In the genomic region with DNA sequence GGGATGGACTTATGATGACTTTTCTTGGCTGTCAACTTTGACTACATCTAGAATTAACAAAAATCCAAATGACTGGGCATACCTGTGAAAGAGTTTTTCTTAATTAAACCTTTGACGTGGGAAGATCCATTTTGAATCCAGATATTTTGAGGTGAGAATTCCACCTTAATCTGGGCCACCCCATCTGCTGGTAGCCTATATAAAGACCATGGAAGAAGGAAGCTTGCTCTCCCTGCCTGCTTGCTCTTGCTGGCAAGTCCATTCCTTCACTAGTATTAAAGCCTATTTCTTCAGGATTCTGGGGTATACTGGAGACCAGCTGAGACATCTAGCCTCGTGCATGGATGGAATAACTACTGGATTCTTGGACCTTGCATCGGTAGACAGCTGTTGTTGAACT, we compare ENCODE assay signal across 29 mouse cellular contexts.
"Had no signal": no experiment of that assay in that cellular context is flagged by ENCODE, and none has a peak within 500 bp of the region (broad histone marks: within the 10 kb centered on the region; RNA-seq: fewer than 3 reads in every experiment).

No protein-coding gene starts in this region.

- H3K27ac ChIP-seq: limb, embryonic 10.5 days; limb, embryonic 12.5 days; limb, embryonic 13.5 days; limb, embryonic 15.5 days; liver, embryonic 12.5 days; liver, embryonic 13.5 days; liver, embryonic 14.5 days; liver, embryonic 15.5 days; lung, embryonic 15.5 days; macrophage; midbrain, embryonic 10.5 days; midbrain, embryonic 12.5 days; midbrain, embryonic 13.5 days; midbrain, embryonic 15.5 days had no signal

- H3K27me3 ChIP-seq: limb, embryonic 12.5 days; limb, embryonic 13.5 days; limb, embryonic 15.5 days; liver, embryonic 12.5 days; liver, embryonic 13.5 days; liver, embryonic 15.5 days; lung, embryonic 15.5 days; megakaryocyte, embryonic 14.5 days; midbrain, embryonic 12.5 days; midbrain, embryonic 13.5 days; midbrain, embryonic 15.5 days had no signal

- H3K4me1 ChIP-seq: limb, embryonic 10.5 days; limb, embryonic 12.5 days; liver, embryonic 12.5 days; liver, embryonic 13.5 days; liver, embryonic 15.5 days; lung, embryonic 15.5 days; midbrain, embryonic 10.5 days; midbrain, embryonic 12.5 days; midbrain, embryonic 13.5 days; midbrain, embryonic 15.5 days had no signal

- H3K36me3 ChIP-seq: limb, embryonic 10.5 days; limb, embryonic 12.5 days; limb, embryonic 13.5 days; limb, embryonic 15.5 days; liver, embryonic 12.5 days; liver, embryonic 13.5 days; liver, embryonic 15.5 days; lung, embryonic 15.5 days; midbrain, embryonic 10.5 days; midbrain, embryonic 12.5 days; midbrain, embryonic 13.5 days; midbrain, embryonic 15.5 days had no signal

- DNase-seq: left cerebral cortex, postnatal 4 days; liver; liver, embryonic 13.5 days; liver, postnatal 0 days; lung, adult 18-20 months; lung, adult 2 months; lung, embryonic 14.5 days; lung, postnatal 10 days; lung, postnatal 14 days; lung, postnatal 36 days; lung, postnatal 4 days; midbrain, embryonic 14.5 days had no signal

- H3K4me3 ChIP-seq: limb, embryonic 10.5 days; limb, embryonic 12.5 days; limb, embryonic 13.5 days; limb, embryonic 15.5 days; liver, embryonic 12.5 days; liver, embryonic 13.5 days; liver, embryonic 15.5 days; lung, embryonic 15.5 days; megakaryocyte, embryonic 14.5 days; midbrain, embryonic 10.5 days; midbrain, embryonic 12.5 days; midbrain, embryonic 13.5 days; midbrain, embryonic 15.5 days; myocyte had no signal

- ATAC-seq: liver, embryonic 12.5 days; liver, postnatal 0 days; lung, postnatal 0 days; midbrain, embryonic 13.5 days; midbrain, embryonic 15.5 days; midbrain, embryonic 16.5 days had no signal
